Mouse (Mus musculus): ENCODE results near the gene Map4k2. TPM values are rescaled to one million over a fixed set of nuclear protein-coding genes. Genes with fewer than 3 reads are reported as not detected.

The Map4k2 gene
- polyA plus RNA-seq (2015; fragmentation: Nextera tagmentation; extraction: Ambion mirVana), result 12.3 and 21.2 TPM in 2 replicates

GRCm38 (mm10) chr19:6340524-6341452 is at the start of gene Map4k2:
Map4k2 (plus strand) TSS chr19:6341135.
- Histone ChIP-seq H3K4me1 (replicated peaks; ENCODE audit: control insufficient read depth, insufficient read depth, low read length) (peaks cover 24% of the 10 kb centered on the region), H3K4me3 (replicated peaks; ENCODE audit: low read length) (peak within 1 kb of the TSS; percentile 50), H3K27ac (ENCODE audit: low read length) (no peak within 1 kb of the TSS), H3K9me3 (ENCODE audit: control insufficient read depth, low read length) (no peaks in the 10 kb centered on the region), H3K36me3 (ENCODE audit: control insufficient read depth, insufficient read depth) (peaks cover 24% of the 10 kb centered on the region), H3K4me2 (ENCODE audit: low read length) (peak within 1 kb of the TSS; percentile 78), H3K9ac (replicated peaks; ENCODE audit: low read depth, low read length) (peak within 1 kb of the TSS; percentile 65), H3K27me3 (replicated peaks; ENCODE audit: control insufficient read depth, insufficient read depth, low read length) (no peaks in the 10 kb centered on the region)
- WGBS, result 8% methylated on average over 69 of the region's 72 CpGs
- ATAC-seq, result peak; percentile 67

- no peak overlapping the region for H3K27ac ChIP-seq (ENCODE audit: low read length)
- H3K9me3 ChIP-seq (ENCODE audit: control insufficient read depth, low read length), result no peaks in the 10 kb centered on the region
- no peak overlapping the region for H3K4me3 ChIP-seq (replicated peaks; ENCODE audit: low read length)
- no peaks in the 10 kb centered on the region for H3K27me3 ChIP-seq (replicated peaks; ENCODE audit: control insufficient read depth, insufficient read depth, low read length)
- WGBS, result 98% methylated on average over 5 of the region's 5 CpGs
- no peak overlapping the region for H3K4me2 ChIP-seq (ENCODE audit: low read length)
- peaks cover 17% of the 10 kb centered on the region; the same call in 1 of the 2 replicates for H3K36me3 ChIP-seq (ENCODE audit: control insufficient read depth, insufficient read depth)
- ATAC-seq, result no peak
- H3K9ac ChIP-seq (replicated peaks; ENCODE audit: low read depth, low read length), result no peak overlapping the region
- no peaks in the 10 kb centered on the region for H3K4me1 ChIP-seq (replicated peaks; ENCODE audit: control insufficient read depth, insufficient read depth, low read length)
These were observed 48.7 kb upstream of the Map4k2 start for GRCm38 (mm10) chr19:6292262-6292661.

DNA sequence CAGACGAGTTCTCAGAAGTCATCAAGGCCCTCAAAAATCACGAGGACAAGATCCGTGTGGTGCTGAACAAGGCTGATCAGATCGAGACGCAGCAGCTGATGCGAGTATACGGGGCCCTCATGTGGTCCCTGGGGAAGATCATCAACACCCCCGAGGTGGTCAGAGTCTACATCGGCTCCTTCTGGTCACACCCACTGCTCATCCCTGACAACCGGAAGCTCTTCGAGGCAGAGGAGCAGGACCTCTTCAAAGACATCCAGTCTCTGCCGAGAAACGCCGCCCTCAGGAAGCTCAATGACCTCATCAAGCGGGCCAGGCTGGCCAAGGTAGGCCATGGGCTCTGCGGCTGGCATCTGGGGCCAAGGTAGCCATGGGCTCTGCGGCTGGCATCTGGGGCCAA is 46.6 kb upstream of the Map4k2 start:
- ATAC-seq, result no peak
- no peak overlapping the region for H3K4me2 ChIP-seq (ENCODE audit: low read length)
- H3K9ac ChIP-seq (replicated peaks; ENCODE audit: low read depth, low read length), result no peak overlapping the region
- H3K4me1 ChIP-seq (replicated peaks; ENCODE audit: control insufficient read depth, insufficient read depth, low read length), result no peaks in the 10 kb centered on the region
- no peak overlapping the region for H3K27ac ChIP-seq (ENCODE audit: low read length)
- no peaks in the 10 kb centered on the region for H3K9me3 ChIP-seq (ENCODE audit: control insufficient read depth, low read length)
- no peaks in the 10 kb centered on the region for H3K27me3 ChIP-seq (replicated peaks; ENCODE audit: control insufficient read depth, insufficient read depth, low read length)
- H3K4me3 ChIP-seq (replicated peaks; ENCODE audit: low read length), result no peak overlapping the region
- peaks cover 31% of the 10 kb centered on the region for H3K36me3 ChIP-seq (ENCODE audit: control insufficient read depth, insufficient read depth)
- WGBS, result 95% methylated on average over 16 of the region's 17 CpGs

DNA sequence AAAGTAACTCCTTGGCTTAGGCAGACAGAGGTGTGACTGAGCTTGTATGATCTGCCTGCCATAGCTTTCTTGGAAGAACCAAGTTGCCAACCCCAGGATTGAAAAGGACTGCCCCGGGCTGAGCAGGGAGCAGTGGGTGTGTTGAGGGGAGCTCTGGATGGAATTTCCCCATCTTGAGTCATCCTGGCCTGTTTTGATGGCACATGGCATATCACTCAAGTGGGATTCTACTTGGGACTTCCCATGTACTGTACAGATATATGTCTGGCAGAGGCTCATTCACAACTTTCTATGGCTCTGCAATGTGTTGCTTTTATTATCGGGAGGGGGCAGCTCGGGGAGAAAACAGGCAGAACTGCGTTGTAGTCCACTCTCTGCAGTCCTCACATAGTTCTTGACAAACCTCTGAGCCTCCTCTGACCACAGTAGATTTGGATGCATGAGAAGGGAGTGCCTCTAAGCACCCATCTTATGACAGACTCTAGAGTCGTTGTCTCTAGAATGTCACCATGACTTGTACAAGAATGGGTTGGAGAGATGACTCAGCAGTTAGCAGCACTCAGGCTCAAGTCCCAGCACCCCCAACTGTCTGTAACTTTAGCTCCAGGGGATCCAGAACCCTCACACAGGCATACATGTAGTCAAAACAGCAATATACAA is 44.3 kb upstream of the Map4k2 start:
- Histone ChIP-seq H3K4me2 (ENCODE audit: low read length) (no peak overlapping the region), H3K9ac (replicated peaks; ENCODE audit: low read depth, low read length) (no peak overlapping the region), H3K4me1 (replicated peaks; ENCODE audit: control insufficient read depth, insufficient read depth, low read length) (no peaks in the 10 kb centered on the region), H3K27me3 (replicated peaks; ENCODE audit: control insufficient read depth, insufficient read depth, low read length) (no peaks in the 10 kb centered on the region), H3K27ac (ENCODE audit: low read length) (no peak overlapping the region), H3K9me3 (ENCODE audit: control insufficient read depth, low read length) (no peaks in the 10 kb centered on the region), H3K4me3 (replicated peaks; ENCODE audit: low read length) (no peak overlapping the region), H3K36me3 (ENCODE audit: control insufficient read depth, insufficient read depth) (peaks cover 31% of the 10 kb centered on the region)
- ATAC-seq, result no peak
- 91% methylated on average over 5 of the region's 5 CpGs for WGBS

- Histone ChIP-seq H3K36me3 (ENCODE audit: control insufficient read depth, insufficient read depth) (peaks cover 31% of the 10 kb centered on the region), H3K4me1 (replicated peaks; ENCODE audit: control insufficient read depth, insufficient read depth, low read length) (no peaks in the 10 kb centered on the region), H3K9me3 (ENCODE audit: control insufficient read depth, low read length) (no peaks in the 10 kb centered on the region), H3K9ac (replicated peaks; ENCODE audit: low read depth, low read length) (no peak overlapping the region), H3K4me2 (ENCODE audit: low read length) (no peak overlapping the region), H3K4me3 (replicated peaks; ENCODE audit: low read length) (no peak overlapping the region), H3K27ac (ENCODE audit: low read length) (no peak overlapping the region), H3K27me3 (replicated peaks; ENCODE audit: control insufficient read depth, insufficient read depth, low read length) (no peaks in the 10 kb centered on the region)
- 95% methylated on average over 9 of the region's 9 CpGs for WGBS
- no peak for ATAC-seq
These were observed 43.3 kb upstream of the Map4k2 start for GRCm38 (mm10) chr19:6297641-6298040.

- no peak for ATAC-seq
- H3K9ac ChIP-seq (replicated peaks; ENCODE audit: low read depth, low read length), result no peak overlapping the region
- H3K27ac ChIP-seq (ENCODE audit: low read length), result no peak overlapping the region
- WGBS, result 82% methylated on average over 4 of the region's 4 CpGs
- H3K4me3 ChIP-seq (replicated peaks; ENCODE audit: low read length), result no peak overlapping the region
- H3K36me3 ChIP-seq (ENCODE audit: control insufficient read depth, insufficient read depth), result peaks cover 31% of the 10 kb centered on the region
- H3K4me2 ChIP-seq (ENCODE audit: low read length), result no peak overlapping the region
- no peaks in the 10 kb centered on the region for H3K27me3 ChIP-seq (replicated peaks; ENCODE audit: control insufficient read depth, insufficient read depth, low read length)
- no peaks in the 10 kb centered on the region for H3K9me3 ChIP-seq (ENCODE audit: control insufficient read depth, low read length)
- no peaks in the 10 kb centered on the region for H3K4me1 ChIP-seq (replicated peaks; ENCODE audit: control insufficient read depth, insufficient read depth, low read length)
These were observed 41.9 kb upstream of the Map4k2 start for GRCm38 (mm10) chr19:6299003-6299402.

- WGBS, result 91% methylated on average over 7 of the region's 7 CpGs
- Histone ChIP-seq H3K4me1 (replicated peaks; ENCODE audit: control insufficient read depth, insufficient read depth, low read length) (no peaks in the 10 kb centered on the region), H3K9me3 (ENCODE audit: control insufficient read depth, low read length) (no peaks in the 10 kb centered on the region), H3K27ac (ENCODE audit: low read length) (no peak overlapping the region), H3K27me3 (replicated peaks; ENCODE audit: control insufficient read depth, insufficient read depth, low read length) (no peaks in the 10 kb centered on the region), H3K36me3 (ENCODE audit: control insufficient read depth, insufficient read depth) (peaks cover 28% of the 10 kb centered on the region), H3K4me2 (ENCODE audit: low read length) (no peak overlapping the region), H3K9ac (replicated peaks; ENCODE audit: low read depth, low read length) (no peak overlapping the region), H3K4me3 (replicated peaks; ENCODE audit: low read length) (no peak overlapping the region)
- ATAC-seq, result no peak
These were observed 41.3 kb upstream of the Map4k2 start for GRCm38 (mm10) chr19:6299450-6300267.

DNA sequence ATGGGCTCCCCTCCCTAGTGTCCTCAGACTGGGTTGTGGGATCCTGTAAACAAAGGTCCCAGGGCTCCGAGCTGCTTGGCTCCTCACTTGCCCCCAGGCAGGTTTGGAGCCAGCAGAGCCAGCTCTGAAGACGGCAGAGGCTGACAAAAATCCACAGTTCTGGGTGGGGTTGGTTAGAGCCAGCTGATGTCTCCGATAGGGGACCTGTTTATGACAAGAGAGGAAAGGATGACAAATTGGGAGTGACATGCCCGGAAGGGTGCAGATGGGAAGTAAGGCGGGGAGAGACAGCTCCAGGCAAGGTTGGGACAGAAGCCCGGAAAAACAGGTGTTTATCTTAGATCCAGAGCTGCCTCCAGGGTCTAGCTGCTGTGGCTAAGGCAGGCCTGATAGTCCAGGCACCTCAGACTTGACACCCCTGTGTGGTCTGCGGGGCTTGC is 40.5 kb upstream of the Map4k2 start:
- Histone ChIP-seq H3K9ac (replicated peaks; ENCODE audit: low read depth, low read length) (no peak overlapping the region), H3K4me2 (ENCODE audit: low read length) (no peak overlapping the region), H3K36me3 (ENCODE audit: control insufficient read depth, insufficient read depth) (peaks cover 22% of the 10 kb centered on the region), H3K27ac (ENCODE audit: low read length) (no peak overlapping the region), H3K27me3 (replicated peaks; ENCODE audit: control insufficient read depth, insufficient read depth, low read length) (no peaks in the 10 kb centered on the region), H3K4me1 (replicated peaks; ENCODE audit: control insufficient read depth, insufficient read depth, low read length) (no peaks in the 10 kb centered on the region), H3K9me3 (ENCODE audit: control insufficient read depth, low read length) (no peaks in the 10 kb centered on the region), H3K4me3 (replicated peaks; ENCODE audit: low read length) (no peak overlapping the region)
- 75% methylated on average over 7 of the region's 7 CpGs for WGBS
- ATAC-seq, result no peak

GRCm38 (mm10) chr19:6302114-6302513 is 38.8 kb upstream of the Map4k2 start:
- 92% methylated on average over 5 of the region's 5 CpGs for WGBS
- Histone ChIP-seq H3K27ac (ENCODE audit: low read length) (no peak overlapping the region), H3K36me3 (ENCODE audit: control insufficient read depth, insufficient read depth) (peaks cover 14% of the 10 kb centered on the region), H3K4me3 (replicated peaks; ENCODE audit: low read length) (no peak overlapping the region), H3K9ac (replicated peaks; ENCODE audit: low read depth, low read length) (no peak overlapping the region), H3K9me3 (ENCODE audit: control insufficient read depth, low read length) (no peaks in the 10 kb centered on the region), H3K4me1 (replicated peaks; ENCODE audit: control insufficient read depth, insufficient read depth, low read length) (peaks cover 8% of the 10 kb centered on the region), H3K27me3 (replicated peaks; ENCODE audit: control insufficient read depth, insufficient read depth, low read length) (no peaks in the 10 kb centered on the region), H3K4me2 (ENCODE audit: low read length) (no peak overlapping the region)
- ATAC-seq, result no peak
